Mouse (Mus musculus): ENCODE results near the gene Supt6.

- TF ChIP-seq CTCF (IDR thresholded peaks at IDR 0.05; ENCODE audit: extremely low read depth, insufficient read depth, low read length) (no peak), POLR2A (IDR thresholded peaks at IDR 0.05; ENCODE audit: extremely low read depth, insufficient read depth, low read length) (no peak)
Observed at GRCm38 (mm10) chr11:78176905-78177331, 68.9 kb downstream of the Supt6 start.
